Mouse (Mus musculus) midbrain, embryonic 11.5 days (tissue): ENCODE data around the gene Yipf2. TPM values are rescaled to one million over a fixed set of nuclear protein-coding genes. Genes with fewer than 3 reads are reported as not detected.
A peak's percentile ranks its signal among the peaks of the same experiment; 100 is the strongest.

Source experiments
- ATAC-seq: fragments of 200-750 bp; cut with Nextera tagmentation; 2 replicates; pipeline ENCODE4 v1.8.0; 2017; ENCODE audit warnings: moderate TSS enrichment, moderate library complexity; ENCODE audit not compliant: low FRiP score
- DNase-seq: peaks from one replicate; pipeline ENCODE4 v3.0.0; 2015; ENCODE audit warnings: low spot score; ENCODE audit errors: missing footprints
- H3K27ac ChIP-seq: fragments of 300-500 bp; sonication (generic); 2 replicates; pipeline ENCODE4 v1.5.1; 2014; ENCODE audit warnings: low read depth, low read length
- H3K27me3 ChIP-seq: fragments of 300-500 bp; sonication (generic); 2 replicates; pipeline ENCODE4 v1.6.1; 2014; ENCODE audit warnings: mild to moderate bottlenecking, low read length, moderate library complexity, mixed read lengths; ENCODE audit not compliant: control insufficient read depth, insufficient read depth
- H3K36me3 ChIP-seq: fragments of 300-500 bp; sonication (generic); 2 replicates; pipeline ENCODE4 v1.6.1; 2014; ENCODE audit warnings: mild to moderate bottlenecking, low read length, moderate library complexity, mixed read lengths; ENCODE audit not compliant: control insufficient read depth, insufficient read depth
- H3K4me1 ChIP-seq: fragments of 300-500 bp; sonication (generic); 2 replicates; pipeline ENCODE4 v1.6.1; 2014; ENCODE audit warnings: low read length; ENCODE audit not compliant: control insufficient read depth, insufficient read depth
- H3K4me2 ChIP-seq: fragments of 300-500 bp; sonication (generic); 2 replicates; pipeline ENCODE4 v1.6.1; 2014; ENCODE audit warnings: mild to moderate bottlenecking, moderate library complexity
- H3K4me3 ChIP-seq: fragments of 300-500 bp; sonication (generic); 2 replicates; pipeline ENCODE4 v1.5.1; 2014; ENCODE audit warnings: low read depth, low read length
- H3K9ac ChIP-seq: fragments of 300-500 bp; sonication (generic); 2 replicates; pipeline ENCODE4 v1.6.1; 2014; ENCODE audit warnings: low read length
- H3K9me3 ChIP-seq: fragments of 300-500 bp; sonication (generic); 2 replicates; pipeline ENCODE4 v1.6.1; 2016; ENCODE audit warnings: low read length; ENCODE audit not compliant: control insufficient read depth
- WGBS: fragments of 180-500 bp; shearing (Covaris S2); extraction: QIAGEN DNeasy Blood & Tissue Kit; methylation state at CpG from one replicate; pipeline ENCODE4 v1.1.7; 2014; 5-methylcytosine and 5-hydroxymethylcytosine counted together
- polyA plus RNA-seq: library from polyadenylated mRNA; unstranded; fragments of >200 nt; fragmentation: Nextera tagmentation; extraction: Ambion mirVana; gene quantifications from 2 replicates; pipeline ENCODE4 v1.2.1, GENCODE M21; 2014

Yipf2 gene
- 14.8 and 15.1 TPM in 2 replicates for polyA plus RNA-seq

DNA sequence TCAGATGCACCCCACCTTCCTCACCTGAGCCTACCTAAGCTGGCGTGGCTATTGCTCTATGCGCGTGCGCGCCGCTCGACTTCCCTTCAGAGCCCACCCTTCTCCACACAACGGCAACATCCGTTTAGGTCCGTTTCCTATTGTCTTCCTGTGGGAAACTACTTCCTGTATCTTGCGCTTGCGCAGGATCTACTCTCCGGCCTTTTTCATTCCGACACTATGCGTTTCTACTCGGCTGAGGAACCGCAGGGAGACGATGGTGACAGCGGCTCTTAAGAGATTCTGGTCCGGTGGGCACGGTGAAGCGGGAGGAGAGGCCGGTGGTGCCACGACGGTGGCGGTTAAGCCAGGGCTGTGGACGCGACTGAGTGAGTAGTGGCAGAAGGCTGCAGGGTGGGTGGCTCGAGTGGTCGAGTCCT is at the start of gene Yipf2, which contains the start of gene Timm29:
Yipf2 (minus strand) TSS at position 126 of the 419 bp plus-strand sequence.
Timm29 (plus strand) TSS at position 20 of the 419 bp plus-strand sequence.
- under 1% methylated on average over 30 of the region's 30 CpGs for WGBS
- ATAC-seq = peak; percentile 92

DNA sequence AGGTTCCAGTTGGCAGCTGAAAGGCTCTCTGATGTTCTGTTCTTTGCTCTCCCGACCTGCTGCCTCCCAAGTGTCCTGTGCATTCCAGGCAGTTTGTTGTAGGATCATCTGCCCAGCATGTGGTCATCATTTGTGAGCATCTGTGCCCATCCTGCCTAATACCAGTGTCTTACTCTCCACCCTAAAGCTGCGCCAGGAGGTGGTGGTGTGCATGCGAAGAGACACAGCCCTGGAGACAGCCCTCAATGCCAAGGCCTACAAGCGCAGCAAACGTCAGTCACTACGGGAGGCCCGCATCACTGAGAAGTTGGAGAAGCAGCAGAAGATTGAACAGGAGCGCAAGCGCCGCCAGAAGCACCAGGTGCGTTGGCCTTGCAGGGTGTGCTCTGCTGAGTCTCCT is 46.4 kb upstream of the Yipf2 start:
- no peaks in the 10 kb centered on the region for H3K4me1 ChIP-seq
- H3K36me3 ChIP-seq = peaks cover 60% of the 10 kb centered on the region
- DNase-seq (no peak), ATAC-seq (no peak)
- no peak overlapping the region for H3K9ac ChIP-seq
- H3K9me3 ChIP-seq = no peaks in the 10 kb centered on the region
- H3K27me3 ChIP-seq = no peaks in the 10 kb centered on the region
- H3K4me2 ChIP-seq = no peak overlapping the region
- H3K27ac ChIP-seq = no peak overlapping the region
- WGBS = 93% methylated on average over 11 of the region's 11 CpGs
- no peak overlapping the region for H3K4me3 ChIP-seq

More for the DNA sequence above, at the start of gene Yipf2, which contains the start of gene Timm29:
- Histone ChIP-seq H3K9ac (peak within 1 kb of the TSS; percentile 88), H3K36me3 (peaks cover 14% of the 10 kb centered on the region), H3K9me3 (no peaks in the 10 kb centered on the region), H3K4me2 (peak within 1 kb of the TSS; percentile 97), H3K4me1 (peaks cover 12% of the 10 kb centered on the region), H3K27ac (peak within 1 kb of the TSS; percentile 65), H3K4me3 (peak within 1 kb of the TSS; percentile 80), H3K27me3 (no peaks in the 10 kb centered on the region)
- DNase-seq = peak; percentile 99

DNA sequence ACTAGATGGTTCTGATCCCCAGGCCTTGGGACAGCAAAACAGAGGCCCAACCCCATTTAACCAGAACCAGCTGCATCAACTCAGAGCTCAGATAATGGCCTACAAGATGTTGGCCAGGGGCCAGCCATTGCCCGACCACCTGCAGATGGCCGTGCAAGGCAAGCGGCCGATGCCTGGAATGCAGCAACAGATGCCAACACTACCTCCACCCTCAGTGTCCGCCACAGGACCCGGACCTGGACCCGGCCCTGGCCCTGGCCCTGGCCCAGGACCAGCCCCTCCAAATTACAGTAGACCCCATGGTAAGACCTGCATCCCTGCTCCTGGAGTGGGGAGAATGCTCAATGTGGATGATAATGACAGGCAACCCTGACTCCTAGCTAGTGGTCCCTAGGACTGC is 43.0 kb upstream of the Yipf2 start:
- WGBS = 91% methylated on average over 7 of the region's 7 CpGs
- peaks cover 35% of the 10 kb centered on the region for H3K36me3 ChIP-seq
- DNase-seq = no peak
- no peaks in the 10 kb centered on the region for H3K4me1 ChIP-seq
- no peak overlapping the region for H3K27ac ChIP-seq
- H3K9ac ChIP-seq = no peak overlapping the region
- no peak overlapping the region for H3K4me3 ChIP-seq
- no peak for ATAC-seq
- no peak overlapping the region for H3K4me2 ChIP-seq
- H3K27me3 ChIP-seq = no peaks in the 10 kb centered on the region
- H3K9me3 ChIP-seq = no peaks in the 10 kb centered on the region

DNA sequence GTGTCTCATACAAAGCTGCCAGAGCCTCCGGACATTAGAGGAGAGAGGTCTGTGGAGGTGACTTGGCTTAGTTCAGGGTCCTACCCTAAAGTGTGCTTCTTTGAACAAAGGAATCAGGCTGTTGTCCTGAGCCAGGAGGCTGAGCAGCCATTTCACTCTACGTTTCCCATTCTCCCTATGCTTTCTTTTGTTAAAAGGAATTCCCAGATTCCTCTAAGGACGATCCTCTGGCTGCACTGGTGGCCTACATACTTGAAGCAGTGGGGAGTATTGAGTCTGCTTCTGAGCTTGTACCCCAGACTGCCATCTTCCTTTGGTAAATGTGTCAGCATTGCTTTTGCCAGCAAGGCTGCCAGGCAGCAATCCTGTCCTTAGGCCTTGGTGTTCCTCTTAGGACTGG is 40.5 kb upstream of the Yipf2 start:
- Histone ChIP-seq H3K9ac (no peak overlapping the region), H3K9me3 (no peaks in the 10 kb centered on the region), H3K36me3 (peaks cover 17% of the 10 kb centered on the region), H3K4me3 (no peak overlapping the region), H3K27ac (no peak overlapping the region), H3K4me1 (no peaks in the 10 kb centered on the region), H3K27me3 (no peaks in the 10 kb centered on the region), H3K4me2 (no peak overlapping the region)
- DNase-seq (no peak), ATAC-seq (no peak)
- 75% methylated on average over 3 of the region's 3 CpGs for WGBS

DNA sequence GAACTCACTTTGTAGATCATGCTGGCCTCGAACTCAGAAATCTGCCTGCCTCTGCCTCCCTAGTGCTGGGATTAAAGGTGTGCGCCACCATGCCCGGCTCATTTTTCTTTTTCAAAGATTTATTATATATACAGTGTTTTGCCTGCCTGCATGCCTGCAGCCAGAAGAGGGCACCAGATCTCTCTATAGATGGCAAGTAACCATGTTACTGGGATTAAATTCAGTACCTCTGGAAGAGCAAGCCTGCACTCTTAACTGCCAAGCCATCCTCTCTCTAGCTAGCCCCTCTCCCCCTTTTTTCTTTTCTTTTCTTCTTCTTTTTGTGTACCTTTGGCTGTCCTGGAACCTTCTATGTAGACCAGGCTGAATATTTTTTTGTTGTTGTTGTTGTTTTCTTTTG is 38.0 kb upstream of the Yipf2 start:
- Histone ChIP-seq H3K4me3 (no peak overlapping the region), H3K9me3 (no peaks in the 10 kb centered on the region), H3K4me2 (no peak overlapping the region), H3K36me3 (peaks cover 3% of the 10 kb centered on the region; the same call in 1 of the 2 replicates), H3K4me1 (no peaks in the 10 kb centered on the region), H3K27me3 (no peaks in the 10 kb centered on the region), H3K27ac (no peak overlapping the region), H3K9ac (no peak overlapping the region)
- WGBS = 89% methylated on average over 3 of the region's 3 CpGs
- peak; percentile 88 for DNase-seq
- no peak for ATAC-seq

DNA sequence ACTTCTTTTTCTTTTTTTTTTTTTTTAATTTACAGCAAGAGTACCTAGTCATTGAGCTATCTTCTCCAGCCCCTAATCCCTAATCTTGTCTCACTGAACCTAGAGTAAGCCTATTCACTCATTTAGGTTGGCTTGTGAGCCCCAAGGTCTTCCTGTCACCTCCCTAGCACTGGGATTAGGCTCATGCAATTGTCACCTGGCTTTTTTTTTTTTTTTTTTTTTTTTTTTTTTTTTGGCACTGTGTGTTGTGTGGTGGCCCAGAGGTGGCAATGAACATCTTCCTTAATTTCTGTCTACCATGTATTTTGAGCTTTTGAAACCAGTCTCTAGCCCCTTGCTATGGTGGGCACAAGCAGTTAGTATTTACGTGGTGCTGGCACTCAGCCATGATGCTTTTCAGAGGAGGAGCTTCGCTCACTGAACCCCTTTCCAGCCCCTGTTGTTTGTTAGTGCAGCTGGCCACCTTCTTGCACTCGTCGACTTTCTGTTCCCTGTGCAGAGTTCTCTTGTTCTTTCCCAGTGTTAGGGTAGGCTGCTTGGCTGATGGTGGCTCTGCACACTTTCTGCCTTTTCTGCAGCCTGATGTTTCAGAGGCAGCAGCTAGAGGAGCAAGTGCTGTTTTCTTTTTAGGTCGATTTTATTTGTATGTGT is 34.6 kb upstream of the Yipf2 start:
- Histone ChIP-seq H3K4me2 (no peak overlapping the region), H3K36me3 (no peaks in the 10 kb centered on the region), H3K27ac (no peak overlapping the region), H3K4me3 (no peak overlapping the region), H3K27me3 (no peaks in the 10 kb centered on the region), H3K4me1 (no peaks in the 10 kb centered on the region), H3K9ac (no peak overlapping the region), H3K9me3 (no peaks in the 10 kb centered on the region)
- ATAC-seq (no peak), DNase-seq (no peak)
- WGBS = 92% methylated on average over 5 of the region's 5 CpGs

DNA sequence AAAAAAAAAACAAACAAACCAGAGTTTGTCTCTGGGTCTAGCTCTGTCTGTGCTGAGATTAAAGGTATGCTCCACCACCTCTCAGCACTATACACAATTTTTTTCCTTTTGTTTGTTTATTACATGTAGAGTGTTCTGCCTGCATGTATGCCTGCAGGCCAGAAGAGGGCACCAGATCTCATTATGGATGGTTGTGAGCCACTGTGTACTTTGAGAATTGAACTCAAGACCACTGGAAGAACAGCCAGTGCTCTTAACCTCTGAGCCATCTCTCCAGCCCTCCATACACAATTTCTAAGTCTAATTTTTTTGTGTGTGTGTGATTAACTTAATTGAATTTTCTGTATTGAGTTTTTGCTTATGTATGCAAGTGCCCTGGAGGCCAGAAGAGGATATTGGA is 33.9 kb upstream of the Yipf2 start:
- no peak for ATAC-seq

DNA sequence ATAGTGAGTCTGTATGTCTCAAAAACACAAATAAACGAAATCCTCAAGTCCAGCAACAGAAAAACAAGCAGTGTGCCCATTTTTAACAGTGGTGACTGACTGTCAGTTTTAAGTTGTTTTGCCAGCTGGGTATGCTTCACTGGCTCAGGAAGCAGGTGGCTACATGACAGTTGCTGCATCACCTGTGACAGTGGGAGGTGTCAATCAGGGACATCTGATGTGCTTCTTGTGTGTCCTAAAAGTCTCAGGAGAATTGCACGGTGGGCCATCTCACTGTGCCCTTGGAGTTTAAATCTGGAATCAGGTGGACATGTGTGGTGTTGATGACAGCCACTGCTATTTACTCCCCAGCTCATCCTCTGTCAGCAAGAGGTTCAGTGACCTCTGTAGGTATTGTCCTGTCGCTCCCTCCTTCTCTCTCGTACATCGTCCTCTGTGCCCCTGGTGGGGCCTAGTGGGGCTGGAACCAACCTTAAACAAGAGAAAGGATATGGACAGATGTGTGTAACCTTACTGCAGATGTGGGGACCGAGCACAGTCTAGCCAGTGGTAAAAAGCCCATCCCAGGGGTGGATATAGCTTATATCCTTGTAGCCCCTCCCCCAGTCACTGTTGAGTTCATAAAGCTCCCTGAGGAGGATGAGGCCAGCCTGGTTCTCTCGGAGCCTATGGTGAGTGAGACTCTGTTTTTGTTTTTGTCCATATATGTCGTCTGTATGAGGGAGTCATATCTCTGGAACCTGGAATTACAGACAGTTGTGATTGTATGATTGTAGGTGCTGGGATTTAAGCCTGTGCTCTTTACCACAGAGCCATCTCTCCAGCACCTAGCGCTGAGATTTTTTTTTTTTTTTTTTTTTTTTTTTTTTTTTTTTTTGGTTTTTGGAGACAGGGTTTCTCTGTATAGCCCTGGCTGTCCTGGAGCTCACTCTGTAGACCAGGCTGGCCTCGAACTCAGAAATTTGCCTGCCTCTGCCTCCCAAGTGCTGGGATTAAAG is 33.0 kb upstream of the Yipf2 start:
- Histone ChIP-seq H3K36me3 (no peaks in the 10 kb centered on the region), H3K4me3 (no peak overlapping the region), H3K27me3 (no peaks in the 10 kb centered on the region), H3K4me1 (no peaks in the 10 kb centered on the region), H3K4me2 (no peak overlapping the region), H3K9me3 (no peaks in the 10 kb centered on the region), H3K9ac (no peak overlapping the region), H3K27ac (no peak overlapping the region)
- WGBS = 90% methylated on average over 10 of the region's 10 CpGs
- ATAC-seq (no peak), DNase-seq (no peak)

More for the DNA sequence above, 33.9 kb upstream of the Yipf2 start:
- no peaks in the 10 kb centered on the region for H3K4me1 ChIP-seq
- H3K9ac ChIP-seq = no peak overlapping the region
- no peak for DNase-seq
- H3K36me3 ChIP-seq = no peaks in the 10 kb centered on the region
- H3K27me3 ChIP-seq = no peaks in the 10 kb centered on the region
- no peak overlapping the region for H3K4me2 ChIP-seq
- H3K9me3 ChIP-seq = no peaks in the 10 kb centered on the region
- H3K4me3 ChIP-seq = no peak overlapping the region
- no peak overlapping the region for H3K27ac ChIP-seq

DNA sequence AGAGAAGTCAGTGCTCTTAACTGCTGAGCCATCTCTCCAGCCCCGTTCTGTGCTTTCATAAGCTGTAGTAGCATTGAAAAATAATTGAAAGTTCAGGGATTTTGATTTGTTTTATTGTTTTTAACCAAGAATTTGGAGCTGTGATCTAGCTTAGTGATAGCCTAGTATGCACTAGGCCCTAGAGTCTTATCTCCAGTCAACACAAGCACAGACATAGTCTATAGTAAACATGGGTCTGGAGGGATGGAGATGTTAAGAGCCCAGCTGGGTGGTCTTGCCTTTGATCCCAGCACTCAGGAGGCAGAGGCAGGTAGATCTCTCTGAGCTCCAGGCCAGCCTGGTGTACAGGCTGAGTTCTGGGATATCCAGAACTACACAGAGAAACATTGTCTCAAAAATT is 30.0 kb upstream of the Yipf2 start:
- no peak overlapping the region for H3K27ac ChIP-seq
- no peak overlapping the region for H3K9ac ChIP-seq
- no peak overlapping the region for H3K4me2 ChIP-seq
- no peaks in the 10 kb centered on the region; the same call in 1 of the 2 replicates for H3K36me3 ChIP-seq
- no peaks in the 10 kb centered on the region for H3K9me3 ChIP-seq
- ATAC-seq = no peak
- H3K4me3 ChIP-seq = no peak overlapping the region
- WGBS = 95% methylated on average over 1 of the region's 1 CpGs
- no peak for DNase-seq
- H3K4me1 ChIP-seq = peaks cover 7% of the 10 kb centered on the region; the same call in 1 of the 2 replicates
- H3K27me3 ChIP-seq = no peaks in the 10 kb centered on the region
